Mouse (Mus musculus) cerebellum, adult 9-11 months (tissue): ENCODE data around the gene Epn3.

Experiments
- DNase-seq: peaks from one replicate; pipeline ENCODE4 v3.0.0; 2022

The Epn3 gene

GRCm38 (mm10) chr11:94499661-94500152 is at the start of gene Epn3:
Gene Epn3 (minus strand): TSS chr11:94499974.
- peak; percentile 71 for DNase-seq

- peak; percentile 97 for DNase-seq
These were observed 49.3 kb upstream of the Epn3 start, which contains the start of gene Rsad1 for GRCm38 (mm10) chr11:94548888-94549690. Gene Rsad1 (minus strand): TSS chr11:94549255.

DNA sequence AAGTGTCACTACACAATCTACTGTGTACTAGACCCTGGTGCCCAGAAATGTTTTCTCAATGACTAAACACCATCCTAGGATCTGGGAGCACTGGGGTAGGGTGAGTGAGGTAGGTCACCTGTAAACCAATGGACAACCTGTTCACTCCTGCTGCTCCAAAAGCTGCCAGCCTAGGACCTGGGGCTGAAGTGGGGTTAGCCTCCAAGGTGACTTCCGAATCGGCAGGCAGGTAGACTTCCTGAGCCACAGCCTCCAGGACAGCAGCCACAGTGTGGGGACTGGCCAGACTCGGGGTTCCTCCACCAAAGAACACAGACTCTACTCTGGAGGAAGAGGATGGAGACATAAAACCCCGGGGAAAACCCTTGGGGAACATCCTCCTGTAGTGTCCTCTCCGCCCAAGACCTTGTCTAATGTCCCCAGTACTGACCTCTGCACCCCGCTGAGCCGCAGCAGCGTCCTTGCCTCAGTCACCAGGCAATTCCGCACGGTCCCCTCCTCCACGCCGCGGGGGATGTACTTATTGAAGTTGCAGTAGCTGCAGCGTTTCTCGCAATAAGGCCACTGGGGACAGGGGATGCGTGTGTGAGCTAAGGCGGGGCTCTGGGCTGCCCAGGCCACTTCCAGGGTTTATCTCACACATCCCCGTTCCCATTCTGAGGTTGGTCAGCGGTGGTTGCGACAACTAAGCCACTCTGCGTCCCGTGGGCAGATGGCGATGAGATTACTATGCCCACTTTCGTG is 48.4 kb upstream of the Epn3 start:
- peak; percentile 80 for DNase-seq

- DNase-seq = peak; percentile 62
These were observed 47.5 kb upstream of the Epn3 start for GRCm38 (mm10) chr11:94547271-94547670.

DNA sequence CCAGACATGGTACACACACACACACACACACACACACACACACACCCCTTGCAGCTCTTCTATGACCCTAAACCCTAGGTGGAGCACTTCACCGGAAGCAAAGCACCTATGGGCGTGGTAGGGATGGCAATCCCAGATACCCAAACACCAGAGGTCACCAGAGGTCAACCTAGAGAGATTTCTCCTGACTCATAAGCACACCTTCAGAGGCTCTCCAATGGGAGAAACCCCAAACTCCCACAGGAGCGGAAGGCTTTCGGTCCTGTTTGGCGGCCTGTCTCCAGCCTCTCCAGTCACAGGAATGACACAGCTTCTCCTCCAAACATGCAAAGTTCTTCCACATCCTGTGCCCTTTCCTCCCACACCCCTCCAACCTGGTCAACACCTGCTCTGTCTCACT is 46.6 kb upstream of the Epn3 start:
- peak; percentile 47 for DNase-seq

DNA sequence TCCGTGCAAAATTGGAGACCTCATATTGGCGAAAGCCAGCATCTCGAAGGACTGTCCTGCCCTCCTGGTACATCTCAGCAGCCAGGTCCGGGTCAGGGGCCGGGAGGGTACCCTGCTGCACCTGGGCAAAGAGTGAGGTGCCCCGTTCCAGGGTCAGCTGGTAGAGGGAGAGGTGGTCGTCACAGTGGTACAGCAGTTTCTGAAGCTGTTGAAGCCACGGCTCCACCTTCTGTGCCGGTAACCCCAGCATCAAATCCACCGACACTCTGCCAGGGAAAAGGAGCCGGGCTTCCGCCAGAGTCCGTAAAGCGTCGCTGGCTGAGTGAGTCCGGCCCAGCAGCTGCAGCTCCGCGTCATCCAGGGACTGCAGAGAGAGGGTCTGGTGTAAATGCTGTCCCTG is 44.6 kb upstream of the Epn3 start:
- DNase-seq = peak; percentile 62

DNA sequence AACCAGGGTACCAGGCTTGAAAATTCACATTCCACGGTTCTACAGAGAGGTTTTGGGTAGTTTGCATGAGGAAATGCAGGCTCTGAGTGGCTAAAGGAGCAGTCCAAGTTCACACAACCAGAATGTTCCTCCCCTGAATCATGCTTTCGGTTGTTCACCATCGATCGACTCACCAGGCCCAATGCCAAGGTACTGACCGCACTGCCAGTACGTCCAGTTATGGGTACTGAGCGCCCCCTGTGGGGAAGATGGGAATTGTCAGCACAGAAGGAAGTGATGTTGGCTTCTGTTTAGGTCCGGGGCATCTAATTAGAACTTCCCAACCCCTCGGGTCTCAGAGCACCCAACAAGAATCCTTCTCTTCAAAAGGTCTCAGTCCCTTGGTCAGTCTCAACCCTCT is 44.2 kb upstream of the Epn3 start:
- peak; percentile 94 for DNase-seq

GRCm38 (mm10) chr11:94543344-94543743 is 43.6 kb upstream of the Epn3 start:
- no peak for DNase-seq

DNA sequence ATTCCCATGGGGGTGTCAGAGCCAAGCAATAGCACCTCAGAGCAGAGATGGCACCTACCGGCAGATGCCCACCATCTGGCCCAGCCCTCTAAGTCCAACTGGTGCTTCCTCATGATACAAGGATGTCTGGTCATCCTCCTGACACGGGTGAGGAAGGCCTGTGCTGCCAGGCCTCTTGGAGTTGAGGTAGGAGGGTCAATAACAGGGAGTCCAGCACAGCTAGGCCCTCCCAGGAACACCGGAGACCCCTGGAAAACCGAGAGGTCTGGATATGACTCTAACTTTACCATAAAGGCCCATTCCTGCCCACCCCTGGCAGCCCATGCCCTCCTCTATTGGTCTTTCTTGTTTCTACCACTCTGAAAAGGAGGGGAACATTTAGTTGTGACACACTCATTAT is 42.6 kb upstream of the Epn3 start:
- no peak for DNase-seq

GRCm38 (mm10) chr11:94539761-94540160 is 40.0 kb upstream of the Epn3 start:
- DNase-seq = no peak

DNA sequence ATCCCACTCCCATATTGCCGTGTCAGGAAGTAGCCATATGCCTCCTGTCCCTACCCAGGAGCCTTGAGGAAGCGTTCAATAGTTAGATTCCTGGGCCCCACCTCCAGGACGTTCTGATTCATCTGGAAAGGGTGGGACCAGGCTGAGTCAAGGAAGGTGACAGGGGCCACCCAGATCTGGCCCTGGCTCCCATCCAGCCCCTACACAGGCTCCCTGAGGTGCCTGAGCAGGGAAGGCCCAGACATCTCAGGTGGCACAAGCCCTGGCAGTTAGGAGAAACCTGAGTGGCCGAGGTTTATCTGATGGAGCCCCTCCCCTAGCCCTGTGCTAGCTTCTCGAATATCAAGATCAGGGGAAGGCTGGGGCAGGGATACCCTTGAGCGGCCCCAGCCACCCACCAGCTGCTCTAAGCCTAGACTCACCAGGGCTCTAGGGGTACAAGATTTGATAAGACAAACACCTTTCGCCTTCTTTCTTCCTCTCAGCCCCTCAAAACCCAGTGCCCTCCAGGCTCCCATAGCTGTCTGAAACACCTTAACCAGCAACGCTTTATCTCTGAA is 39.0 kb upstream of the Epn3 start:
- no peak for DNase-seq

GRCm38 (mm10) chr11:94533171-94533570 is 33.4 kb upstream of the Epn3 start:
- no peak for DNase-seq

DNA sequence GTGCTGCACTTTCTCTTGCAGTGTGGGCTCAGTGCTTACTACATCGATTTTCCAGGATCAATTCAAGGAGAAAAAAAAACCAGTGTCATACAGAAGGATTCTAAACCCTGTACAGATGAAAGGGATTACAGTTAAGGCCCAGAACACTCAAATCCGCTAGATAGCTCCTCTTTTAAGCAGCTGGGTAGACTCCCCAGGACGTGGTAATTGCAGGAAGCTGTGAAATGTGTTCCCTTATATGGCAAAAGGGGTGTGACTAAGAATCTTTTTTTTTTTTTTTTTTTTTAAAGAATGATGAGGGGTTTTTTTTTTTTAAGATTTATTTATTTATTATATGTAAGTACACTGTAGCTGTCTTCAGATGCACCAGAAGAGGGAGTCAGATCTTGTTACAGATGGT is 29.1 kb upstream of the Epn3 start:
- DNase-seq = no peak

DNA sequence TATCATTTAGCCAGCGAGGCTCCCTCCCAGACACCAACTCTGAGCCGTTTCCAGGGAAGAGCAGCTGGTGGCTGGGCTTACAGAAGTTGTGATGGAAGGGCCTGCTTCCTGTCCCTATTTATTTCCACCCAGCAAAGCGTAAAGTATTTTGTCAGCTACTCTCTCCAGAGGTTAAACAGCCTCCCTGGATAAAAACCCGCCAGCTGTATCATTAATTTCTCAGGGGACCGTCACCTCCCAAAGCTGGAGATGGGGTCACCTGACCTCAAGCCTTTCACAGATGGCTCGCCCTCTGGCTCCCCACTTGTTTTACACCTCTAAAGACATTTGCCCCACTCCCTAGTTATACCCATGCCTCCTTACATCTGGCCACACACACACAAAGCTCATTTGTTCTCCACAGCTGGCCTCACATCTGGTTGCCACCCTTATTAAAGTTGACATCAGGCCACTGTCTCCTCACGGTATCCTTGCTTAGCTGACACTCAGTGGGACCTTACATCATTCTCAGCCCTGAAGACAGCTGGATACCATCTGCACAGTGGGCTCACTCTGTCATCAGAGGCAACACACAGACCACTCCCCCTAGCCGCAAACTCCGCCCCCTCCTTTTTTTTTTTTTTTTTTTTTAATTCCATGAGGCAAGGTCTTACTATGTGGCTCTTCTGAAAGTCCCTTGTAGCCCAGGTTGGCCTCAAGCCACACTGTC is 26.6 kb upstream of the Epn3 start:
- DNase-seq = no peak

GRCm38 (mm10) chr11:94521219-94521843 is 21.6 kb upstream of the Epn3 start, which contains the start of gene Mycbpap:
Gene Mycbpap (minus strand): TSS chr11:94521742.
- DNase-seq = peak; percentile 73

DNA sequence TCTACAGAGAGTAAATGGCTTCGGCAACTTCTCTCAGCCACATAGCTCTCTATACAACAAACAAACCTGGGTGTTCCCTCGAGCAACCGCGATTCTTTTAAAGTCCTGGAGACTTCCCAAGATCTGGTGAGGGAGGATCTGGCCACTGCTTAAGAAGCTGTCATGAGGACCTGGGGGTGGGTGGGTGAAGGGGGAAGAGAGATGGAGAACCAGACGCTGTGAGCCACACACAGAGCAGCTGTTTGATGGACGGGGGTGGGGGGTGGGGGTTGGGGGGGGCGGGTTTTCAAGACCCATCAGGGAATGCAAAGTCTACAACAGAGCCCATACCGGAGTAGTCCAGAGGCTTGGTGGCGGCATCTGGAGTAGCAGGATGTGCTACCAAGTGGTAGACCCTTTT is 13.7 kb upstream of the Epn3 start:
- no peak for DNase-seq

GRCm38 (mm10) chr11:94508976-94509375 is 9.2 kb upstream of the Epn3 start:
- no peak for DNase-seq

DNA sequence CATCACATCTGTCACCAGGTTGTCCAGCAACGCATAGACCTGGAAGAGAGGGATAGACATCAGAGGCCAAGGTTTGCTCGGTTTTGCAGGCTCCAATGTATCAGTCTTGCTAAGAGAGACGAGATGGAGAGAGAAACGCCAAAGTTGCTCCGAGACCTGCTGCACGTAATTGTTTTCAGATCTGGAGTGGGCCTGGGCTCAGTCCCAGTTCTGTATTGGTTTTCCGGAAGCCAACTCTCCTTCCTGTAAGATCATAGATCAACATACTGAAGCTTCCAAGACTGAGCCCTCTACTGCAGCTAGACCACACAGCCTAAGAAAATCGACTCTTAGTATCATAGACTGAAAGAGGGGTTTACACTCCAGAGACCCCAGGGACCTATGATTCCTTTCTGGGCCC is 1.7 kb upstream of the Epn3 start:
- DNase-seq = no peak

GRCm38 (mm10) chr11:94500362-94500761 is 588 bp upstream of the Epn3 start:
- no peak for DNase-seq

- DNase-seq = peak; percentile 93
These were observed 739 bp downstream of the Epn3 start for GRCm38 (mm10) chr11:94499035-94499434.

- peak; percentile 84 for DNase-seq
These were observed 1.4 kb downstream of the Epn3 start for GRCm38 (mm10) chr11:94498093-94498996.
